Mouse (Mus musculus) hindbrain, postnatal 0 days (tissue): Measurements from ENCODE around the gene Bace2. TPM values are rescaled to one million over a fixed set of nuclear protein-coding genes. Genes with fewer than 3 reads are reported as not detected.

Source experiments
- ATAC-seq: fragments of 200-750 bp; cut with Nextera tagmentation; 2 replicates; pipeline ENCODE4 v1.8.0; 2017; ENCODE audit warnings: mild to moderate bottlenecking, moderate TSS enrichment, moderate library complexity
- DNase-seq: peaks from one replicate; pipeline ENCODE4 v3.0.0-alpha.2; 2015; ENCODE audit warnings: low spot score
- H3K27ac ChIP-seq: fragments of 300-500 bp; sonication (generic); 2 replicates; pipeline ENCODE4 v1.5.1; 2014; ENCODE audit warnings: mild to moderate bottlenecking
- H3K27me3 ChIP-seq: fragments of 300-500 bp; sonication (generic); 2 replicates; pipeline ENCODE4 v1.6.1; 2014; ENCODE audit warnings: low read length, mixed read lengths; ENCODE audit not compliant: insufficient read depth
- H3K36me3 ChIP-seq: fragments of 300-500 bp; sonication (generic); 2 replicates; pipeline ENCODE4 v1.6.1; 2014; ENCODE audit warnings: low read length, mixed read lengths; ENCODE audit not compliant: insufficient read depth
- H3K4me1 ChIP-seq: fragments of 300-500 bp; sonication (generic); 2 replicates; pipeline ENCODE4 v1.6.1; 2014; ENCODE audit warnings: antibody characterized with exemption, low read length, mixed read lengths; ENCODE audit not compliant: insufficient read depth
- H3K4me2 ChIP-seq: fragments of 300-500 bp; sonication (generic); 2 replicates; pipeline ENCODE4 v1.6.1; 2014; ENCODE audit warnings: low read depth, mild to moderate bottlenecking, low read length, moderate library complexity, mixed read lengths
- H3K4me3 ChIP-seq: fragments of 300-500 bp; sonication (generic); 2 replicates; pipeline ENCODE4 v1.5.1; 2014; ENCODE audit warnings: low read length
- H3K9ac ChIP-seq: fragments of 300-500 bp; sonication (generic); replicated peaks from 2 replicates; pipeline ENCODE4 v1.6.1; 2014; ENCODE audit warnings: mild to moderate bottlenecking, low read length, moderate library complexity, mixed read lengths
- H3K9me3 ChIP-seq: fragments of 300-500 bp; sonication (generic); 2 replicates; pipeline ENCODE4 v1.6.1; 2016; ENCODE audit warnings: low read length, mixed read lengths
- CTCF ChIP-seq: IDR thresholded peaks from 2 replicates; pipeline ENCODE4 v1.5.1; 2016; ENCODE audit warnings: antibody characterized with exemption, control low read depth, low read depth
- WGBS: fragments of 180-500 bp; shearing (Covaris S2); extraction: QIAGEN DNeasy Blood & Tissue Kit; methylation state at CpG from one replicate; pipeline ENCODE4 v1.1.7; 2014; 5-methylcytosine and 5-hydroxymethylcytosine counted together
- polyA plus RNA-seq: library from polyadenylated mRNA; unstranded; fragments of >200 nt; fragmentation: Nextera tagmentation; extraction: Ambion mirVana; gene quantifications from 2 replicates; pipeline ENCODE4 v1.2.1, GENCODE M21; 2015
- total RNA-seq: library from RNA; depleted of rRNA; stranded (reverse); fragments of >200 nt; gene quantifications from 2 replicates; pipeline ENCODE4 v1.2.3, GENCODE M21; 2014

Gene Bace2
- total and polyA plus RNA-seq, 2 experiments from 2014 or later = 1.5 to 6.1 TPM

GRCm38 (mm10) chr16:97438191-97438590 lies 81.6 kb downstream of the Bace2 start:
- H3K4me2 ChIP-seq = no peak overlapping the region
- no peak for TF ChIP-seq CTCF
- no peak overlapping the region for H3K4me3 ChIP-seq
- ATAC-seq (peak; percentile 58), DNase-seq (peak; percentile 32)
- H3K4me1 ChIP-seq = no peaks in the 10 kb centered on the region
- H3K9me3 ChIP-seq = no peaks in the 10 kb centered on the region
- WGBS = 61% methylated on average over 3 of the region's 3 CpGs
- H3K9ac ChIP-seq = no peak overlapping the region
- no peaks in the 10 kb centered on the region for H3K36me3 ChIP-seq
- H3K27ac ChIP-seq = no peak overlapping the region
- no peaks in the 10 kb centered on the region for H3K27me3 ChIP-seq

DNA sequence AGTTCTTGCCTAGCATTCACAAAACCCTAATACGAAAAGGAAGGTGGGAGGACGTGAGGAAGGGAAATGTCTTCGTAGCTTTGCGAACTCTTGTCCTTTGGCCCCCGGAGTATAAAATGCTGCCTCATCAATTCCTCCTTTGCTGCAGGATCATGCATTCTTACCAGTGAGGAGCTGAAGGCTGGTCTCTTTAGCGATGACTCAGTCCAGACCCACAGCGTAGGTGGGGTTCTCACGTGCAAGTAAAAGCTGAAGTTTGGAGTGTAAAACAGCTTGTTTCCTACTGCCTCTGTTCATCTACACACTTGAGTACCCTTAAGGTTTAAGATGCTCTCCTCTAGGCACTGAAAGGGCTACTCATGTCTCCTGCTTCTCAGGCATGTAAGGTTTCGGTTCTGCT lies 85.4 kb downstream of the Bace2 start:
- no peak for TF ChIP-seq CTCF
- ATAC-seq (no peak), DNase-seq (no peak)
- Histone ChIP-seq H3K36me3 (no peaks in the 10 kb centered on the region), H3K4me3 (no peak overlapping the region), H3K27me3 (no peaks in the 10 kb centered on the region), H3K9ac (no peak overlapping the region), H3K4me2 (no peak overlapping the region), H3K4me1 (no peaks in the 10 kb centered on the region), H3K27ac (no peak overlapping the region), H3K9me3 (no peaks in the 10 kb centered on the region)
- 92% methylated on average over 9 of the region's 9 CpGs for WGBS

- no peaks in the 10 kb centered on the region for H3K27me3 ChIP-seq
- no peaks in the 10 kb centered on the region for H3K36me3 ChIP-seq
- DNase-seq = peak; percentile 84
- no peak overlapping the region for H3K4me2 ChIP-seq
- no peaks in the 10 kb centered on the region for H3K4me1 ChIP-seq
- H3K9me3 ChIP-seq = no peaks in the 10 kb centered on the region
- H3K27ac ChIP-seq = no peak overlapping the region
- no peak overlapping the region for H3K4me3 ChIP-seq
- 56% methylated on average over 14 of the region's 14 CpGs for WGBS
- no peak overlapping the region for H3K9ac ChIP-seq
- peak; percentile 72 for ATAC-seq
- TF ChIP-seq CTCF = peak; percentile 90
These were observed 87.2 kb downstream of the Bace2 start for GRCm38 (mm10) chr16:97443670-97444263.

- Histone ChIP-seq H3K27ac (no peak overlapping the region), H3K9ac (no peak overlapping the region), H3K4me2 (no peak overlapping the region), H3K9me3 (no peaks in the 10 kb centered on the region), H3K36me3 (no peaks in the 10 kb centered on the region), H3K4me3 (no peak overlapping the region), H3K4me1 (no peaks in the 10 kb centered on the region), H3K27me3 (no peaks in the 10 kb centered on the region)
- no peak for TF ChIP-seq CTCF
- no peak for DNase-seq
- ATAC-seq = no peak
These were observed 90.8 kb downstream of the Bace2 start for GRCm38 (mm10) chr16:97447386-97447785.

GRCm38 (mm10) chr16:97459831-97460230 lies 103.3 kb downstream of the Bace2 start:
- Histone ChIP-seq H3K4me3 (no peak overlapping the region), H3K4me1 (no peaks in the 10 kb centered on the region), H3K9me3 (no peaks in the 10 kb centered on the region), H3K9ac (no peak overlapping the region), H3K27me3 (no peaks in the 10 kb centered on the region), H3K4me2 (no peak overlapping the region), H3K36me3 (no peaks in the 10 kb centered on the region), H3K27ac (no peak overlapping the region)
- DNase-seq (no peak), ATAC-seq (no peak)
- WGBS = 82% methylated on average over 1 of the region's 1 CpGs
- no peak for TF ChIP-seq CTCF

DNA sequence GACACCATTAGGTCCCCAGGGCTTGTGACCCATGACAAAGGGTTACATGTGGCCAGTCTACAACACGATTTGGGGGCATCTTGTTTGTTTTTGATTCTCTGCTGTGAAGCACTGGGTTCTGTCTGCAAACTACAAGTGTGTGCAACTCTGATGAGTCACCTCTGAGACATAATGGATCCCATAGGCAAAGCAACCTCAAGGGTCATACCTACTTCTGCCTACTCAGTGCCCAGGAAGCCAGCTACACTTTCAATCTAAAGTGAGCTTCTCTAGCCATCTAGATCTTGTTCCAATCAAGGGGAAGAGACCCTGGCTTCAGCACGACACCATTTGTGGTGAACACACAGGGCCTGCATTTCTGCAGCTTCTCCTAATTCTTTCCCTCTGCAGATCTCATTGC lies 104.7 kb downstream of the Bace2 start:
- H3K4me1 ChIP-seq = no peaks in the 10 kb centered on the region
- H3K4me2 ChIP-seq = no peak overlapping the region
- H3K27ac ChIP-seq = no peak overlapping the region
- TF ChIP-seq CTCF = no peak
- H3K9ac ChIP-seq = no peak overlapping the region
- 79% methylated on average over 2 of the region's 2 CpGs for WGBS
- no peak overlapping the region for H3K4me3 ChIP-seq
- DNase-seq (no peak), ATAC-seq (no peak)
- no peaks in the 10 kb centered on the region for H3K9me3 ChIP-seq
- no peaks in the 10 kb centered on the region for H3K27me3 ChIP-seq
- no peaks in the 10 kb centered on the region for H3K36me3 ChIP-seq

GRCm38 (mm10) chr16:97462481-97463181 lies 106.1 kb downstream of the Bace2 start, which contains the start of gene Mx1:
Gene Mx1, minus strand, starts transcription at chr16:97462907.
- no peaks in the 10 kb centered on the region for H3K4me1 ChIP-seq
- no peak within 1 kb of the TSS for H3K9ac ChIP-seq
- H3K4me3 ChIP-seq = no peak within 1 kb of the TSS
- H3K36me3 ChIP-seq = no peaks in the 10 kb centered on the region
- no peak within 1 kb of the TSS for H3K4me2 ChIP-seq
- H3K27ac ChIP-seq = no peak within 1 kb of the TSS
- DNase-seq = peak; percentile 3
- 30% methylated on average over 4 of the region's 4 CpGs for WGBS
- H3K27me3 ChIP-seq = no peaks in the 10 kb centered on the region
- no peak for TF ChIP-seq CTCF
- H3K9me3 ChIP-seq = no peaks in the 10 kb centered on the region
- ATAC-seq = no peak
